Mouse (Mus musculus) left cerebral cortex, postnatal 4 days (tissue): ENCODE results near the gene Cyp2u1. TPM values are rescaled to one million over a fixed set of nuclear protein-coding genes. Genes with fewer than 3 reads are reported as not detected.
"Not testable (repeated sequence)": the region's sequence is repeated elsewhere in the genome, so short reads cannot be mapped to it uniquely, and the experiment has no call there.

Source experiments
- DNase-seq: peaks from one replicate; pipeline ENCODE4 v3.0.0-alpha.2; 2022
- intact Hi-C: fragments of 180-260 bp; cut with DNase I; formaldehyde crosslinking; loops from one replicate; pipeline ENCODE4 v1.15.1; 2025
- total RNA-seq, 2 experiments: library from RNA; stranded (reverse); gene quantifications; 2 replicates each; pipeline ENCODE4 v1.2.3; 2021

Gene Cyp2u1
- 10 to 100 TPM; 13.1 to 14.4 TPM for total RNA-seq

DNA sequence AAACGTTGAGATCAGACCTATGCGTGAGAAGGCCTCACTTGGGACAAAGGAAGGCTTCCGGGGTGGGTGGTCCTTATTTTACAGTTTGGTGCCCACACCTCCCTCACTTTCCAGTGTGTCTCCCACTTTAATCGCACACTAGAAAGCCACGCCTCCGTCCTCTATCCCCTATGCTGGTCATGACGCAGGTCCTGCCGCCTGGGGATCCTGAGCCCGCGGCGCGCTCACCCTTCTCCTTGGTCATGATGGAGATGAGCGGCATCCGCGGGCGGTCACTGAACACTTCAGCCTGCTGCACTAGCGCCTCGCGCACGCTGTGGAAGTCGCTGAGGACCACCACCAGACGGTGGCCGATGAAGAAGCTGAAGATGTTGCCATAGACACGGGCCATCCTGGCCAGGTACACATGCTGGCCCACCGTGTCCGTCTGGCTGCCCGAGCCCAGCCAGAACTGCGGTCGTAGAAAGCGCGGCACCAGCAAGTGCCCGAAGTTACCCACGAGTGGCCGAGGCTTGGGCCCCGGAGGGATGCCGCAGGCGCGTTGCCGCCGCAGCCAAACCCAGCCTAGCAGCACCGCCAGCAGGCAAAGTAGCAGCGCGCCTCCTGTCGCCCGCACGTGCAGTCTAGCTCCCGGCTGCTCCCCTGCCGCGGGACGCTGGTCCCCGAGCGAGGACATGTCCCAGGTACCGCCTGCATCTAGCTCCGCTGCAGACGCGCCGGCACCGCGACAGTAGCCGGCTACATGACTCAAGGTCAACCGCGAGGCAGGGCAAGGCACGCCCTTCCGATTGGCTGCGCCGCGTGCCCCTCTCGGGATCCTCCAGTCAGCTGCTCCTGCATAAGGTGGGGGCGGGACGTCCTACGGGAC, at the start of gene Cyp2u1:
Gene Cyp2u1, minus strand, starts transcription at position 776 of the 868 bp plus-strand sequence.
- DNase-seq, result peak; percentile 92
- intact Hi-C loops, result no loop called here

DNA sequence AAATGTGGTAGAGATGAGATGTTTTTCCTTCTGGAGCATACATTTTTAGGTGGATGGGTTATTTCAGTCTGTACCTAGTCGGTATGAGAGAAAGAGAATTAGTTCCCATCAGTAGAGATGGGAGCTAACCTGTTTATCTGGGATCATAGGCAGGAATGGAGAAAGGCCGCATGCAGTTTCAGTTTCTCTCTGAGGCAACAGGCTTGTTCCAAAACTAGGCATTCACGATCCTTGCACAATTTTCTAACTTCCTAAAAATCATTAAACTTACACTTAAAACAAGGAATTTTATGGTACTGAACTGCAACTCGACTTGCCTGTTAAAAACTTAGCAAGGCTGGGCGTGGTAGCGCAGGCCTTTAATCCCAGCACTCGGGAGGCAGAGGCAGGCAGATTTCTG, 47.5 kb upstream of the Cyp2u1 start:
- intact Hi-C loops, result no loop called here
- no peak for DNase-seq

DNA sequence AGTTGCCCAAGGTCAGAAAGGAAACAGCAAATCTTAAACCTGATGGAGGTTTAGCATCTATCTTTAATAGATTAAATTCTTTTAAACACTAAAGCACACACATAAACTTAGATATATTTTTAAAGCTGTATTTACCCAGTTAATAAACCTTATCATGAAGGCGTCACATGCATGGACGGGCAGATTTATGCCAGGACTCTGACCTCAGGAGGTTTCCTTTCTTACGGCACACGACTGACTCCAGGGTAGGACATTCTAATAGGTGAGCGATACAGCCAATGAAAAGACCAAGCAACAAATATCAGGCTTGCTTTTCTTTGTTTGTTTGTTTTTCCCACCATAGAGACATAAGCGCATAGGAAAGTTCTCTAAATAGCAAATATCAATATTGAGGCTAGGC, 46.0 kb upstream of the Cyp2u1 start:
- intact Hi-C loops, result no loop called here

DNA sequence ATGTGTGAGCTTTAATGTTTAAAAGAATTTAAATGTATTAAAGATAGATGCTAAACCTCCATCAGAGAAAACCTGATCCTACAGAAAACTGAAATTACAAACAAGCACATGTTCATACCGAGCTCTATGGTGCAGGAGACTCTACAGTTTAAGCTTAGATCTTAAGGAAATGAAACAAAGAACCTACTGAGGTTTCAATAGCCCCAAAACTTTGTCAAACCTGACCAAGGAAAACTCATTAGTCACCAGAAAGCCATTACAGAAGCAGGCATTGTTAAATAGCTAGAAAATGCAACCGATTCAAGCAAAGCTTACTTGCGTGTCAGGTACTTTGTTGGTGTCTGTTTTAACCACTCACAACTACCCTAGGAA, 45.5 kb upstream of the Cyp2u1 start:
- intact Hi-C loops, result no loop called here
- DNase-seq, result no peak

More for the DNA sequence above, 46.0 kb upstream of the Cyp2u1 start:
- DNase-seq, result no peak

DNA sequence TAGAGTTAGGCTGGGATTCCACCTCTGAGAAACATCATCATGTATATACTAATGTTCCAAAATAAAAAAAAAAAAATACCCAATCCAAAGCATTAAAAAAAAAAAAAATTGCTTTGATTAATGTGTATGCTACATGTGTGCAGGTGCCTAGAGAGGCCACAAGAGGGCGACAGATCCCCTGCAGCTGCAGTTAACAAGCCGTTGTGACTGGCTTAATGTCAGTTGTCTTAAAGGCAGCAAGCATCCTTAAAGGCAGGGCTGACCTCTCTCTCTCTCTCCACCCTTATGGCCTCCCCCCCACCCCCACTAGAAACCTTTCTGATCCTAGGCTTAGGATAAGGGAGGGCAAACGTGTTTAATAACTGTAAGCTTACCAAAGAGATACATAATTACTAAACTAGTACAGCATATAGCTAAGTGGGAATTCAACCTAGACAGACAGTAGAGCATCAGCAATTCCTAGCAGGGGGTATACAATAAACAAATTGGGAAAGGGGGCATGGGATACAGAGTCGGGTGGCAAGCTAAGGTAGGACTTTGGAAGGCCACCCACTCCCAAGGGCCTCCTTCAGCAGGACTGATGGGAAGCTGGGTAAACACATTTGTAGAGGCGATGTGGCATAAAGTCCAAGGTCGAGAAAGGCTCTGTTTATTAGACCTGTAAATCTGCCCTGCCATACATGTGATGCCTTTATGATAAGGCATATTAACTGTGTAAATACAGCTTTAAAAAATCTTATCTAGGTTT, 45.0 kb upstream of the Cyp2u1 start:
- intact Hi-C loops, result no loop called here
- DNase-seq, result peak; percentile 10

DNA sequence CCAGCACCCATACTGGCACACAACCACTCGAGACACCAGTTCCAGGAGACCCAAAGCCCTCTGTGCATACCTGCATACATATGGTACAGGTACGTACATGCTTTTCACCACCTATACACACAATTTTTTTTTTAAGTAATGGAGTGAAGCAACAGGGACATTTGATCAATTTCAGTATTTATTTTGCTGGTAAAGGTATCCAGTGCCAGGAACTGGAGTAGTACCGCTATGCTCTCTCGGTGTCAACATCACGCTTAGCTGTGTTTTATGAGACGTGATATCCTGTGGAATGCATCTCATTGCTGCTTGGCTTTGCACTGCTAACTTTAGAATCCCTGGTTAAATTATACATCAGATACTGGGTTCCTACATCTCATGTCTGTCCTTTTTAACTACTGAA, 42.9 kb upstream of the Cyp2u1 start:
- intact Hi-C loops, result no loop called here
- DNase-seq, result no peak

DNA sequence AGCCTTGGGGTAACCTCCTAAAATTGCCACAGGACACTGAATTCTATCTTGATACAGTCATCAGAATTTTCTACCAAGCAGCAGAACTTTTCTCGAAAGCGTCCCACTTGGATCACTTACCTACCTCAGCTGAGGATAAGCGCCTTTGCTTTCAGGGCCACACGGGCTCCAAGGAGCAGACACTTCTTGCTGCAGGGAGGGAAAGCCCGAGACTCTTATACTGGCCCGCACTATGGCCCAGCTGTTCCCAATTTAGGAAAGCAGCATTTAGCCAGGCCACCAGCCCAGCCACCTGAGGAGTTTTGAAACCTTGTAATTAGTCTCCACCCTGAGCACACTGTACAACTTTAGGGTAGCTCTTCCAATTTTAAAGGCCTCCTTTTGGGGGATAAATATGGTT, 40.3 kb upstream of the Cyp2u1 start:
- DNase-seq, result no peak
- intact Hi-C loops, result no loop called here

DNA sequence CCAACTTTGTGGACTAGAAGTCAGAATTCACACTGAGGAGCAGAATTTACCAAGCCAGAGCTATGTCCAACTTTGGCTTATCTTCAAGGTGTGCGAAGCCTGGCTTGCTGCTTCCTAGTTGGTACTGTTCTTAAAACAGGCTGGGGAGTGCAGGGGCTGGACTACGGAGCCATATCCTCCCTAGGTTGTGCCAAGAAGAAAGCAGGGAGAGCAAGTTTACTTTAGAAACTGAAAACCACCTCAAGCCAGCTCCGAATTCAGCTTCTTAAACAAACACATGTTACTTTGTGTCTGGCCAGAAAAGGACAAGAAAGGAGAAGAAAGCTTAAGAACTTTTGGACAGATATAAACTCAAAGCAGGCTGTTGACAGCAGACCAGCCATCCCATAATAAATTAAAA, 37.9 kb upstream of the Cyp2u1 start:
- no peak for DNase-seq
- intact Hi-C loops, result no loop called here

DNA sequence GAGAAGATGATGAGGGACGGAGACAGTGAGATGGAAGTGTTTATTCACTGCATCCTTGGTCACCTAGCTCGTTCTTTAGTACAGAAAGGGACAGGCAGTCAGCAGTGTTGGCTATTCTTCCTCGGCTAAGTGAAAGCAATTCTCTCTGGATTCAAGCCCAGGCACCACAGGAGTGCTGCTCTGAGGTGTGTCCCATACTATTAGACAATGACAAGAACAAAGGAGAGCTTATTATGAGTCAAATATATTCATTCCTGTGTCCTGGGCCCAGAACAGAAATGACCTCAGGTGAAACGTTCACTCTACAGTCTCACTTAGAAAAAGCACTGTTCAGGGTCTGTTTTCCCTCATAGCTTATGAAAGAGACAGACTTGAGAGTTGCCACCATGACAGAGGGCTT, 36.3 kb upstream of the Cyp2u1 start:
- no peak for DNase-seq
- intact Hi-C loops, result no loop called here

DNA sequence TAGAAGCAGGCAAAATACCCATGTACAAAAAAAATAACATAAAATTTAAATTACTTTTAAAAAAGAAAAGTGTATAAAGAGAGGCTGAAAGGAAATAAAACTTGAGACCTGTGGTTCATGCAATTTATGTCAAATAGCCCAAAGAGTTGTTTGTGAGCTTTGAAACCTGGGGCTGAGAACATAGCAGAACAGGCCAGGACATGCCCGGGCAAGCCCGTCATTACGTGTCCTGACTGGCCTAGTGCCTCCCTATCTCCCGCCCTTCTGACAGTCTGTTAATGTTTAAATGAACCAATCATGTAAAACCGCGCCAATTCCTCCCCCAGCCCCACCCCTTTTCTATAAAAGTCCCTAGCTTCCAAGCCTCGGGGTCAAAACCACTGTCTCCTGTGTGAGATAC, 34.7 kb upstream of the Cyp2u1 start:
- DNase-seq, intact Hi-C loops: not testable (repeated sequence)

DNA sequence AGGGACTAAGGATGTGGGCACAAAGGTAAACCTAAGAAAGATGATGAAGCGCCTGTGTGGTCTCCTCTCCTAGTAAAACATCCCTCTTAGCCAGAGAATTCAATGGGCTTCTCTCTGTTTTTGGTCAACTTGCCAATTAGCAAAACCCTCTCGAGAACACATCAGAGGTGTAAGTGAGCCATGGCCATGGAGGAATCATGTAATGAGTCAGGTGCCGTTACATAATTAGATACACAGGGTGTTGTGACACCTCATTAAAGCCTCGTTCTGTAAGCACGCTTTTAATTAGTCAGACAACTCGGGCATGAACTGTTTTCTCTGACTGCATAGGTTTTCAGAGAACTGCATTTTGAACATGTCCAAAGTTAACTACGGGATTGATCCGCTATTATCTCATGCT, 33.6 kb upstream of the Cyp2u1 start:
- no peak for DNase-seq
- intact Hi-C loops, result no loop called here

DNA sequence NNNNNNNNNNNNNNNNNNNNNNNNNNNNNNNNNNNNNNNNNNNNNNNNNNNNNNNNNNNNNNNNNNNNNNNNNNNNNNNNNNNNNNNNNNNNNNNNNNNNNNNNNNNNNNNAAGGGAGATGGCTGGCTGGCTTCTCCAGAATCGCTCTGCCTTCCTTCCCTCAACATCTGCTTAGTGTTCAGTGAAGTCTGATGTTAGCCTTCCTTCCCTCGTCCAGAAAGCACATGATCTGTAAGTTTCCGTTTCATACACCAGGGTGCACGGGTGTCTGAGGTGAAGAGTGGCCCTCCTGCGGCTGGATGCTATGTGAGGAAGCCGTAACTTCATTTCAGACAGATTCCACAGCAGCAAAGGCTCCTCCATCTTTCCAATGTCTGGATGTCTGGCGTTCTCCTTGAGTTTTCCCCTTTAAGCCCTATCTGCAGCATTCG, 32.1 kb upstream of the Cyp2u1 start:
- intact Hi-C loops, result no loop called here
- DNase-seq, result no peak

DNA sequence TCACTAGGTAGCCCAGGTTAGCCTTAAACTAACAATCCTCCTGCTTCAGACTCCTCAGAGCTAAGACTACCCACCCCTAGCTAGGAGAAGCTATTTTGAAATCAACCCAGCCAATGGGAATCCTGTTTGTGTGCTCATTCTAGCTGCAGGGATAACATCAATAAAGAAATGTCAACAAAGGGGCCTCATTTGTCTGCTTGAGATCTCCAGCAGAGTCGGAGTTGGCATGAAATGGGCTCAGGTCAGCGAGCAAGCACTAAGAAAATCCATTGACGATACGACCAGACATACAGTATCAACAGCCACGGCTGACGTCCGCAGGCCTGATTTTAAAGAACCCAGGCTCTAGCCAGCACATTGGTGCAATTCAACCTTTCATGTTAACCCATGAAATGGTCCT, 24.2 kb upstream of the Cyp2u1 start:
- no peak for DNase-seq
- intact Hi-C loops, result no loop called here

DNA sequence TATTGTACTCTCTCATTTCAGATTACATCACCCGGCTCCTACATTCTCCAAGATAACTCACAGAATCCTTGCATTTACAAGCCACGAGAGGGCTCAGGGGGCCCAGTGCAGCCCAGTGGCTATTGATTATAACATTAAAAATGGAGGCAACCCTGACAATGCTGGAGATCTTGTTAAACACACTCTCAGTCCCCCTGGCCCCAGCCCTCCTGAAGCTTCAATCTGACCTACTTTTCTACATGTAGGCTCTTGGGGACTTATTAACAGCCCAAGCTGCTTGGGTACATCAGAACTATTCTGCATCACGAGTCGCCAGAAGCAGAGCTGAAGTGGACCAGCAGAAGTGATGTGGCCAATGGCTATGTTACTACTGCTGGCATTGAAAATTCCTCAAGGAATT, 23.6 kb upstream of the Cyp2u1 start:
- no peak for DNase-seq
- intact Hi-C loops, result no loop called here

DNA sequence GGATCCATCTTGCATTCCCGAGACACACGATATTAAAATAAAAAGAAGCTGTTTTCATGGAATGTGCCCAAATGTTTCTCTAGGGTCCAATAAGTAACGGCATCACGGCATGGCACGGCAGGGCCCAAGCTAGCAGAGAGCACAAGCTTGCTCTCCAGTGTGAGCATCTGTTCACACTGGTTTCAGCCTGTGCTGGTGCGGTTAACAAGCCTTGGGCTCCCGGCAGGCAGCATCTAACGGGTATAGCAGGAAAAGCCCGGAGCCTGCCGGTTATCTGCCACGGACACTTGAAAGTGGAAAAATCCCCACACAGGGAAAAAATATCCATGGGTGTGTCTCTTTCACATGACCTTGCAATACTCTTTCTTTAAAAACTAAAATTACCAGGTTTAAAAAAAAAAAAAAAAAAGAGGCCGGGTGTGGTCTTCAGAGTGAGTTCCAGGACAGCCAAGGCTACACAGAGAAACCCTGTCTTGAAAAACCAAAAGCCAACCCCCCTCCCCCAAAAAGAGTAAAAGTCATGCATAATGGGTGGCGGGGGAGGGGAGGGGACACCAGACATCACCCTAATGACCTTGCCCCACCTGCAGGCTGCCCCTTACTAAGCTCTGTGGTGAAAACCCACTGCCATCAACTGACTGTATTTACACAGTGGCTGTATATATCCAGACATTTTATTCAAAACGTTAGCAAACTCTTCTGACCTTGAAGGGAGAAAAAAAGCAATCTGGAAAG, 19.2 kb upstream of the Cyp2u1 start:
- intact Hi-C loops, result no loop called here
- no peak for DNase-seq

DNA sequence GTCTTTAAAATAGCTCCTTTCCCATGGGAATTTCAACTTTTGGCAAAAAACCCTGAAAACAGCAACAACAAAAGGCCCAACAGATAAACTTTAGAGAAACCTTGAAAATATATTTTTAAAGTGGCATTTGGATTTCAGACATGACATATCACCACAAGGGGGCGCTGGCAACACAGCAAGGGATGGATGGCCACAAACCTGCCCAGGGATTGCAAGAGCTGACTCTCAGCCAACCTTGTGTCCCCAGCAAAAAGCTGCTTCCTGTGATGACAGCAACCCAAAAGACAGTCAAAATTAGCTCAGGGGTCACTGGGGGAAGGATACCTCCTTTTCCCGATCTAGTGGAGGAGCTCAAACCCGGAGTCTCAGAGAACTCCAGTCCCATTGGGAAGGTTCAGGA, 17.2 kb upstream of the Cyp2u1 start:
- DNase-seq, result peak; percentile 85
- intact Hi-C loops, result loop anchor here (2.0 kb wide), 1 partner anchor 233 kb away; no protein-coding TSS in a partner anchor

DNA sequence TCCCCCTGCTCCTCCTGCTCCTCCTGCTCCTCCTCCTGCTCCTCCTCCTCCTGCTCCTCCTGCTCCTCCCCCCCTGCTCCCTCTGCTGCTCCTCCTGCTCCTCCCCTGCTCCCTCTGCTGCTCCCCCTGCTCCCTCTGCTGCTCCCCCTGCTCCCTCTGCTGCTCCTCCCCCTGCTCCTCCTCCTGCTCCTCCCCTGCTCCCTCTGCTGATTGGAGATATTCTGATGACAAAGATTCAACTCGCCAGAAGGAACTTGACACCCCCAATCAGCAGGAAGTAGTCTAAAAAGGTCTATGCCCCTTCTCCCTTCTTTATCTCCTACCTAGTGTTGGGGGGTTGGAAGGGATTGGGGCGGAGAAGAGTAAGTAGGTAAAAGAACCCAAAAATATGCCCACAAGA, 15.2 kb upstream of the Cyp2u1 start:
- intact Hi-C loops, result no loop called here
- DNase-seq, result no peak

DNA sequence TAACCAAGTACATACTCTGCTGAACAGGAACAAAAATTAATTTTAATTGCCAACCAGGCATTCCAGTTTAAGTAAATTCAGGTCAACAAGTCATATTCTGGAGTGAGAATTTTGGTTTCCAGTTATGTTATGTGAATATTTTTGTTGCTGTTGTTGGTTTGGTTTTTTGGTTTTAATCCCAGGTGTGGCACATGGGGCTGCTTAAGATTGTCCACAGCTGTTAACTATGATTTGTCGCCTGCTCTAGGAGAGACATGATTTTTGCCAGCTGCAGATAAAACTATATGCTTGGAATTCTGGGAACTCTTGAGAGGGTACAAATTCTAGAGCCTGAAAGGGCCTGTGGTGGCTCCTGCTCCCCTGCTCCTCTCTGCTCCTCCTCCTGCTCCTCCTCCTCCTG, 14.1 kb upstream of the Cyp2u1 start:
- intact Hi-C loops, result no loop called here
- DNase-seq, result no peak

DNA sequence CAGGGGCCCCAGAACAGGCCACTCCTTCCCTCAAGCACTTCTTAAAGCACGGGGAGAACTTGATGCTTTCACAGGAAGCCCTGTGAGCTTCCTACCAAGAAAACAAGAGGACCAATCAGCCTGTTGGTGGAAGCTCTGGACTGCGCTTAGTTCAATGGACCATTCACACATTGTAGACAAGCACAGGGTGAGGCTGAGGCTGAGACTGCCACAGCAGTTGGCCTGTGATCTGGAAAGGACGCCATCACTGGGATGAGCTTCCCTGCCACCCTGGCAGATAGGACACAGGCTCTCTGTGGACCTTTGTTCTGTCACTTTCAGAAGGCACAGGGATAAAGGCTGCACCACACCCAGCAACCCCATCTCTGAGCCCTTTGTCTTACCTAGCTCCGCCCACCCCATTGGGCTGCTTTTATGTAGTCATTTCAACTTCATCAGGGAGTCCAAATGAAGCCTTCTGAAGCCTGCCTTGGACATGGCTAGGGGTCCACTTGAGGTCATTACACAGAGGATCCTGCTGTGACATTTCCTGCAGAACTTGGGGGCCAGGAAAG, 13.0 kb upstream of the Cyp2u1 start:
- intact Hi-C loops, result no loop called here
- no peak for DNase-seq

DNA sequence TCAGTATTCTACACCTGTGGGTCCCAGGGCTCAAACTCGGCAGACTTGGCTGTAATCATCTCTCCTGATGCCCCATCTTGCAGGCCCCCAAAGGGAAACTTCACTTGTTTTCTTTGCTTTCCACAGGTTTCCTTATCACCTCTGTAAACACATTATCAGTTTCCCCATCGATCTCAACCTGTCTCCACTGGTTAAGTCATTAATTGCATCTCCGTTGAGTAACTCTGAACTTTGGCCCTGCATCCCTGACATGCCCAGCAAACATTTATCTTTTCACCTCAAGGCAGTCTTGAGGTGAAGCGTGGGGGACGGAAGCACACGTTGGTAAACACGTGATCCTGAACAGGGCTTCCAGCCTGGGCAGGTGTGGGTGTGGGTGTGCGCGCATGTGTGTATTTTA, 9.3 kb upstream of the Cyp2u1 start:
- no peak for DNase-seq
- intact Hi-C loops, result no loop called here

DNA sequence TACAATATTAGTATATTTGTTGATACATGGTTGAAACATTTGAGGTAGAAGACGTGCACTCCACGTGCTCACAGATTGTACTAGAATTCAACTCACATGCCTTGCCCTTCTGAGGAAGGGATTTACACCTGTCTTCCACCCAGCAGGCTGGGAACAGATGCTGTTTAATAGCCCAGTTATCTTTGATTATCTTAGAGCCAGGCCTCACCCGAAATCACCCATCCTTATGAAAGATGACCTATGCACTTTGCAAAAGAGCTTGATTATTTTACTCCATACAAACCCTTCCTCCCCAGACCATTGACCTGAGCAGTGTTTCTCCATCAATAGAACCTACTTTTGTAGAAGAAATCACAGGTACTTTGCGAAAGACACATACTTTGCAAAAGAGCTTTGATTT, 7.5 kb upstream of the Cyp2u1 start:
- intact Hi-C loops, result no loop called here

More for the DNA sequence above, 7.5 kb upstream of the Cyp2u1 start:
- no peak for DNase-seq
